Mouse (Mus musculus) liver, embryonic 13.5 days (tissue): ENCODE data around the gene Vps11. TPM values are rescaled to one million over a fixed set of nuclear protein-coding genes. Genes with fewer than 3 reads are reported as not detected.
A peak's percentile ranks its signal among the peaks of the same experiment; 100 is the strongest.
"Not testable (repeated sequence)": the region's sequence is repeated elsewhere in the genome, so short reads cannot be mapped to it uniquely, and the experiment has no call there.

Experiments used
- ATAC-seq: fragments of 200-750 bp; cut with Nextera tagmentation; 2 replicates; pipeline ENCODE4 v1.8.0; 2017; ENCODE audit warnings: low read depth, mild to moderate bottlenecking, moderate number of reproducible peaks, moderate library complexity
- DNase-seq: peaks from one replicate; pipeline ENCODE4 v3.0.0; 2022
- H3K27ac ChIP-seq: fragments of 300-500 bp; sonication (generic); 2 replicates; pipeline ENCODE4 v1.5.1; 2015; ENCODE audit warnings: moderate library complexity, mild to moderate bottlenecking, inconsistent platforms
- H3K27me3 ChIP-seq: fragments of 300-500 bp; sonication (generic); 2 replicates; pipeline ENCODE4 v1.6.1; 2015; ENCODE audit warnings: mild to moderate bottlenecking, inconsistent platforms
- H3K36me3 ChIP-seq: fragments of 300-500 bp; sonication (generic); 2 replicates; pipeline ENCODE4 v1.6.1; 2015; ENCODE audit warnings: mild to moderate bottlenecking, inconsistent platforms
- H3K4me1 ChIP-seq: fragments of 300-500 bp; sonication (generic); replicated peaks from 2 replicates; pipeline ENCODE4 v1.6.1; 2015; ENCODE audit warnings: inconsistent platforms
- H3K4me2 ChIP-seq: fragments of 300-500 bp; sonication (generic); 2 replicates; pipeline ENCODE4 v1.6.1; 2015; ENCODE audit warnings: inconsistent platforms, mild to moderate bottlenecking, moderate library complexity
- H3K4me3 ChIP-seq: fragments of 300-500 bp; sonication (generic); replicated peaks from 2 replicates; pipeline ENCODE4 v1.5.1; 2015; ENCODE audit warnings: mild to moderate bottlenecking, inconsistent platforms
- H3K9ac ChIP-seq: fragments of 300-500 bp; sonication (generic); 2 replicates; pipeline ENCODE4 v1.6.1; 2015; ENCODE audit warnings: mild to moderate bottlenecking, inconsistent platforms
- H3K9me3 ChIP-seq: fragments of 300-500 bp; sonication (generic); replicated peaks from 2 replicates; pipeline ENCODE4 v1.6.1; 2016; ENCODE audit warnings: inconsistent platforms
- WGBS: fragments of 180-500 bp; shearing (Covaris S2); methylation state at CpG from one replicate; pipeline ENCODE4 v1.1.7; 2015; ENCODE audit not compliant: insufficient replicate concordance; 5-methylcytosine and 5-hydroxymethylcytosine counted together
- polyA plus RNA-seq: library from polyadenylated mRNA; unstranded; fragments of >200 nt; fragmentation: Nextera tagmentation; extraction: Ambion mirVana; gene quantifications from 2 replicates; pipeline ENCODE4 v1.2.1, GENCODE M21; 2015

The Vps11 gene
- polyA plus RNA-seq, 1 experiment from 2014 or later: 14.8 TPM

GRCm38 (mm10) chr9:44334396-44335330 lies 26.8 kb downstream of the Vps11 start, which contains the start of gene H2afx:
H2afx (plus strand) TSS chr9:44334694.
- H3K4me2 ChIP-seq: peak within 1 kb of the TSS; percentile 78
- peak within 1 kb of the TSS; percentile 80 for H3K4me3 ChIP-seq
- under 1% methylated on average over 88 of the region's 91 CpGs for whole genome bisulfite sequencing
- peak within 1 kb of the TSS; percentile 99 for H3K27ac ChIP-seq
- H3K4me1 ChIP-seq: peaks cover 48% of the 10 kb centered on the region
- peaks cover 88% of the 10 kb centered on the region for H3K36me3 ChIP-seq
- H3K27me3 ChIP-seq: no peaks in the 10 kb centered on the region
- H3K9me3 ChIP-seq: no peaks in the 10 kb centered on the region
- peak within 1 kb of the TSS; percentile 97 for H3K9ac ChIP-seq
- ATAC-seq (peak; percentile 86), DNase-seq (peak; percentile 99)

DNA sequence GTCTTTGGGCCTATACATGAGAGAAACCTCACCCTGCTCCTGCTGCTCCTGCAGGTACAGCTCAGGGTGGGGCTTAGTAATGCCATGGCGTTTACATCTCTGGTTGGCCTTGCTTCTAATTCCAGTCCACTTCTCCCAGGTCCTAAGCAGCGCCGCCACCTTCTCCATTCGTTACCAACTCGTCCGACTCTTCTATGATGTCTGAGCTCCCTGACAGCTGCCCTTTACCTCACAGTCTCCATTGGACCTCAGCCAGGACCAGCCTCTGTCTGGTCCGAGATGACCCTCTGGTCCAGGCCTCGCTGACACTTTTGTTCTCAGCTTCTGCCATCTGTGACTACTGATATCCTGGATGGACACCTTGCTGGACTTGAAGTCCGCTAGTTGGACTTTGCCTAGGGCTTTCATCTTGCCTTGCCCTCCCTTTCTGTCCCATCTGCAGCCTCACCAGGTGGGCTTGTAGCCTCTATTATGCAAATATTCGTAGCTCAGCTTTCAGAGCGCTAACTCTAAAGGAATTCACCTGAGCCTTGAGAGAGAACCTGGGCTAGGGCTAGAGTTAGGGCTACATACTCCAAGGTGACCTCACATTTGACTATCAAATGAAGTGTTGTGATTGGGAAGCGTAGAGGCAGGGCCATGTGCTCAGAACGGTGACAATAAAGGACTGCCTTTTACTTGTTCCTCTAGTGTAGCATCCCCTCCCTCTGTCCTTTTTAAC lies 28.4 kb downstream of the Vps11 start:
- Histone ChIP-seq H3K9me3 (no peaks in the 10 kb centered on the region), H3K4me3 (peak overlapping the region; percentile 50), H3K4me2 (peak overlapping the region; percentile 66), H3K27ac (peak overlapping the region; percentile 91), H3K9ac (peak overlapping the region; percentile 72), H3K36me3 (peaks cover 86% of the 10 kb centered on the region), H3K27me3 (no peaks in the 10 kb centered on the region), H3K4me1 (peaks cover 46% of the 10 kb centered on the region)
- ATAC-seq: no peak
- DNase-seq: no peak
- WGBS: 92% methylated on average over 13 of the region's 13 CpGs

- Histone ChIP-seq H3K27ac (0 out of 2 replicates have a peak overlapping the region, but pooled peaks have one; percentile 8), H3K4me2 (no peak overlapping the region), H3K4me1 (peaks cover 47% of the 10 kb centered on the region), H3K9me3 (no peaks in the 10 kb centered on the region), H3K9ac (peak overlapping the region; percentile 23; the same call in 1 of the 2 replicates), H3K27me3 (no peaks in the 10 kb centered on the region), H3K36me3 (peaks cover 65% of the 10 kb centered on the region), H3K4me3 (no peak overlapping the region)
- DNase-seq (no peak), ATAC-seq (no peak)
- WGBS: 85% methylated on average over 6 of the region's 6 CpGs
These were observed 30.7 kb downstream of the Vps11 start for GRCm38 (mm10) chr9:44330736-44331135.

DNA sequence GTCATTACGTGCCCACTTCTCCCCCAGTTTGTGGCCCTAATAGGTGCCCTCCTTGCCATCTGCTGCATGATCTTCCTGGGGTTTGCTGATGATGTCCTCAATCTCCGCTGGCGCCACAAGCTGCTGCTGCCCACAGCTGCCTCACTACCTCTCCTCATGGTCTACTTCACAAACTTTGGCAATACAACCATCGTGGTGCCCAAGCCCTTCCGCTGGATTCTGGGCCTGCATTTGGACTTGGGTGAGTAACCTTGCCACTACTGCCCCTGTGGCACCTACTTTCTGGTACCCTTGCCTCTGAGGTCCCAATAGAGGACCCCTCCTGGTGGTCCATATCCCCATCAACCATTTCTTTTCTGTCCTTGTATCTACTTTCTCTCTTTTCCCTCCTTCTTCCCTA lies 33.5 kb downstream of the Vps11 start:
- no peak for DNase-seq
- H3K9me3 ChIP-seq: no peaks in the 10 kb centered on the region
- no peaks in the 10 kb centered on the region for H3K27me3 ChIP-seq
- H3K9ac ChIP-seq: peak overlapping the region; percentile 87
- ATAC-seq: no peak
- peaks cover 49% of the 10 kb centered on the region for H3K4me1 ChIP-seq
- peaks cover 47% of the 10 kb centered on the region for H3K36me3 ChIP-seq
- H3K4me2 ChIP-seq: peak overlapping the region; percentile 87
- H3K27ac ChIP-seq: peak overlapping the region; percentile 91
- 84% methylated on average over 5 of the region's 5 CpGs for WGBS
- peak overlapping the region; percentile 75 for H3K4me3 ChIP-seq

DNA sequence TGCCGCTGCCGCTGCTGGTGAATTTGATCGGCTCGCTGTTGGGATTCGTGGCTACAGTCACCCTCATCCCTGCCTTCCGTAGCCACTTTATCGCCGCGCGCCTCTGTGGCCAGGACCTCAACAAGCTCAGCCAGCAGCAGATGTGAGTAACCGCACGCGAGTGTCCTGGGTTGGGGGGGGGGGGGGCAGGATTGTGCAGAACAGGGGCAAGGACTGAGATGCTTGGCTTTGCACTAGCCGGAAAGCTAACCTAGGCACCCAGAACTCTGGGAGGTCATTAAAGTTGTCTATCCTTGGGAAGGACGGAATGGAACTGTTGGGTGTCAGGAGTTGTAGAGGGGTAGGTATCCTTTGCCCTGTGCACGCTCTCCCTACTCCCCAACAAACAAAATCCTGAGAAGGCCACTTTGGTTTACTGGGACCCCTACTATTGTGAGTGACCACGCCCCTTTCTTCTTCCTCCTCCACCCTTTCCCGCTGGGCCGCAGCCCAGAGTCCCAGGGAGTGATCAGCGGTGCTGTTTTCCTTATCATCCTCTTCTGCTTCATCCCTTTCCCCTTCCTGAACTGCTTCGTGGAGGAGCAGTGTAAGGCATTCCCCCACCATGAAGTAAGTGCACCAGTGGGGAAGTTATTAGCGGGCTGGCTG lies 34.3 kb downstream of the Vps11 start:
- Histone ChIP-seq H3K27ac (peak overlapping the region; percentile 91), H3K4me3 (peak overlapping the region; percentile 75), H3K27me3 (no peaks in the 10 kb centered on the region), H3K9me3 (no peaks in the 10 kb centered on the region), H3K4me1 (peaks cover 42% of the 10 kb centered on the region), H3K36me3 (peaks cover 39% of the 10 kb centered on the region), H3K9ac (peak overlapping the region; percentile 87), H3K4me2 (peak overlapping the region; percentile 87)
- ATAC-seq (peak; percentile 49), DNase-seq (no peak)
- under 1% methylated on average over 22 of the region's 22 CpGs for WGBS

DNA sequence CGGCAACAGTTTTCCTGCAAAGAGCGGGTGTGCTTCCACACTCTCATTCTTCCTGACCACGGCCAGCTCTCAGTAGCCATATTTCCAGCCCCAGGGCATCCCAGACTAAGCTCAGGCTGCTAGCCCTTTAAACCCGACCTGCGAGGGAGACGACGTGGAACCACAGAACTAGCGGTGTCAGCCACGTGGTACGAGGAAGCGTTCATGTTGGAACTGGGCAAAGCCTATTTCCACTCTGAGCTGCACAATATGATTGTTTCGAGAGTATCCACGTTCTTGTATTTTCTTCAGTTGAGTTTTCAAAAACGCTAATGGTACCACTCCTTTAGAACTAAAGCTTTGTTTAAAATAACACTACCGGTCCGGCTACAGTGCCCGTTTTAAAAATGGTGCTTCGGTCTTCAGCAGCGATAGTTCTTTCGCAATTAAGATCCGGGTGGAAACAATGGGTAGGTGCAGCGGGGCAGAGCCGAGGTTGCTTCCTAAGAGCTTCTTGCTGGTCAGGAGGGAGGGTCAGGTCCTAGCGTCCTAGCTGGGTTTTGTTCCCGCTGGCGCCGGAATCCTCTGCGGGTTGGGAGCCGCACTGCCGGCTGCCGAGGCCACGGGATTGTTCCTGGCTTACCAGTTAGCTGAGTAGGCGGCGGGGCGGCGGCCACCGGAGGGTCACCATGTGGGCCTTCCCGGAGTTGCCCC lies 35.0 kb downstream of the Vps11 start:
- WGBS: under 1% methylated on average over 38 of the region's 38 CpGs
- peaks cover 46% of the 10 kb centered on the region for H3K4me1 ChIP-seq
- H3K9me3 ChIP-seq: no peaks in the 10 kb centered on the region
- H3K36me3 ChIP-seq: peaks cover 33% of the 10 kb centered on the region
- no peaks in the 10 kb centered on the region for H3K27me3 ChIP-seq
- DNase-seq: peak; percentile 64
- peak overlapping the region; percentile 91 for H3K27ac ChIP-seq
- H3K9ac ChIP-seq: peak overlapping the region; percentile 87
- peak overlapping the region; percentile 87 for H3K4me2 ChIP-seq
- peak overlapping the region; percentile 75 for H3K4me3 ChIP-seq
- ATAC-seq: peak; percentile 83

DNA sequence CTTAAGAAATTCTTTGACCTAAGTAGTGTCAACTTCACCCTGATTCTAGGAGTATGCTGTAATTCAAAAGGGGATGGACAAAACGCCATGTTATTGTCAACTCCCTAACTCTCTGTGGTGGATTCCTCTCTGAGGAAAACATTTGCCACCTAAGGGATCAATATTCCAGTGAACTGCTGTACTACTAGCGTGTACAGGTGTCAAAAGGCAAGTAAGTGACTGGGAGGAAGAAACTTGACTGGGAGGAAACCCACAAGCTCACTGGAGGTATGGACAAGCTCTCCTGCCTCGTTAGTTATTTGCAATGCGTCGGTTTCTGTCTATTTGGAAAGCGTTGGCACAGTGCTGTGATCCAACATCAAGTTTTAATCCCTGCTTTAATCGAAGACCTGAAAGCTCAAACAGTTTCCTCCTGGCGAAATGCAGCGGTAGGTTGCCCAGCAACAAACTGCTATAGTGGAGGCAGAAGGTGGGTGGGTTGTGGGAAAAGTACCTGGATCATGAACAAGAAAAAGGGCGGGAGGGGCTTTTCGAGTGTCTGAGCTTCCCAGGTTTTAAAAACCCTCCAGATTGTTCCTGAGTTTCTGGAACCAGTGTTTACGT lies 35.6 kb downstream of the Vps11 start, which contains the start of gene Dpagt1:
Gene Dpagt1 (plus strand): TSS at position 252 of the 603 bp plus-strand sequence.
- Histone ChIP-seq H3K9ac (peak within 1 kb of the TSS; percentile 87), H3K27me3 (no peaks in the 10 kb centered on the region), H3K4me1 (peaks cover 51% of the 10 kb centered on the region), H3K4me2 (peak within 1 kb of the TSS; percentile 87), H3K36me3 (peaks cover 26% of the 10 kb centered on the region), H3K27ac (peak within 1 kb of the TSS; percentile 91), H3K4me3 (peak within 1 kb of the TSS; percentile 75), H3K9me3 (no peaks in the 10 kb centered on the region)
- DNase-seq: no peak
- WGBS: 4% methylated on average over 12 of the region's 12 CpGs
- 0 out of 2 replicates have a peak, but pooled peaks have one; percentile 9 for ATAC-seq

GRCm38 (mm10) chr9:44325032-44325767 lies 36.3 kb downstream of the Vps11 start:
- 52% methylated on average over 7 of the region's 8 CpGs for WGBS
- ATAC-seq, H3K27me3 ChIP-seq, H3K9me3 ChIP-seq, DNase-seq: not testable (repeated sequence)
- H3K27ac ChIP-seq: peak overlapping the region; percentile 91; the same call in 1 of the 2 replicates
- peaks cover 56% of the 10 kb centered on the region for H3K4me1 ChIP-seq
- peak overlapping the region; percentile 87 for H3K9ac ChIP-seq
- peak overlapping the region; percentile 87 for H3K4me2 ChIP-seq
- peak overlapping the region; percentile 75; the same call in 1 of the 2 replicates for H3K4me3 ChIP-seq
- H3K36me3 ChIP-seq: peaks cover 20% of the 10 kb centered on the region

- Histone ChIP-seq H3K4me1 (peaks cover 58% of the 10 kb centered on the region), H3K4me2 (no peak overlapping the region), H3K27me3 (no peaks in the 10 kb centered on the region), H3K4me3 (no peak overlapping the region), H3K36me3 (peaks cover 9% of the 10 kb centered on the region), H3K27ac (no peak overlapping the region), H3K9ac (0 out of 2 replicates have a peak overlapping the region, but pooled peaks have one; percentile 36), H3K9me3 (no peaks in the 10 kb centered on the region)
- WGBS: 76% methylated on average over 6 of the region's 6 CpGs
- no peak for DNase-seq
- no peak for ATAC-seq
These were observed 37.3 kb downstream of the Vps11 start for GRCm38 (mm10) chr9:44324147-44324546.
